Mouse (Mus musculus) C2C12 (cell line): ENCODE data around the gene AI481877.

ENCODE experiments used
- CTCF ChIP-seq: IDR thresholded peaks from one replicate; pipeline ENCODE4 v1.5.1; 2011; ENCODE audit not compliant: control insufficient read depth, insufficient read depth, insufficient read length
- MAX ChIP-seq: IDR thresholded peaks from one replicate; pipeline ENCODE4 v1.6.1; 2011; ENCODE audit warnings: mild to moderate bottlenecking, control low read depth

DNA sequence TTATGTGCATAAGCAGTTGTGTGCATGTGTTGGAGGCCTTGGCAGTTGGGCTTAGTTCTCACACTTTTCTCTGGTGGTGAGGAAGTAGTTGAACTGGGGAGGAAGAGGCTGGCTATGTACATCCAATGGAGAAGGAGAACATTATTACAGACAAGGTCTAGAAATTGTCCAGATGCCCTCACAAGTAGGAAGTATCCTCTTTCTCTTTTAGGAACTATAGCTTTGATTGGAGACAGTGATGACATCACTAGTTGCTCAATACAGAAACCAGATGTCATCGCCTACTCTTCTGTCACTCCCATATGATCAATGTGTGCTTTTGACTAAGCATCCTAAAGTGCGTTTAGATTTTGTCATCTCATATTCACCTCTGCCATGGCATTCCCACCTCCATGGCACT lies 38.8 kb upstream of the AI481877 start:
- TF ChIP-seq CTCF: no peak
- no peak for TF ChIP-seq MAX
